Mouse (Mus musculus) hindbrain, postnatal 0 days (tissue): ENCODE measurements around the gene Aldh1b1. TPM values are rescaled to one million over a fixed set of nuclear protein-coding genes. Genes with fewer than 3 reads are reported as not detected.

ENCODE experiments used
- ATAC-seq: fragments of 200-750 bp; cut with Nextera tagmentation; 2 replicates; pipeline ENCODE4 v1.8.0; 2017; ENCODE audit warnings: mild to moderate bottlenecking, moderate TSS enrichment, moderate library complexity
- DNase-seq: peaks from one replicate; pipeline ENCODE4 v3.0.0-alpha.2; 2015; ENCODE audit warnings: low spot score
- H3K27ac ChIP-seq: fragments of 300-500 bp; sonication (generic); 2 replicates; pipeline ENCODE4 v1.5.1; 2014; ENCODE audit warnings: mild to moderate bottlenecking
- H3K27me3 ChIP-seq: fragments of 300-500 bp; sonication (generic); 2 replicates; pipeline ENCODE4 v1.6.1; 2014; ENCODE audit warnings: low read length, mixed read lengths; ENCODE audit not compliant: insufficient read depth
- H3K36me3 ChIP-seq: fragments of 300-500 bp; sonication (generic); 2 replicates; pipeline ENCODE4 v1.6.1; 2014; ENCODE audit warnings: low read length, mixed read lengths; ENCODE audit not compliant: insufficient read depth
- H3K4me1 ChIP-seq: fragments of 300-500 bp; sonication (generic); 2 replicates; pipeline ENCODE4 v1.6.1; 2014; ENCODE audit warnings: antibody characterized with exemption, low read length, mixed read lengths; ENCODE audit not compliant: insufficient read depth
- H3K4me2 ChIP-seq: fragments of 300-500 bp; sonication (generic); 2 replicates; pipeline ENCODE4 v1.6.1; 2014; ENCODE audit warnings: low read depth, mild to moderate bottlenecking, low read length, moderate library complexity, mixed read lengths
- H3K4me3 ChIP-seq: fragments of 300-500 bp; sonication (generic); 2 replicates; pipeline ENCODE4 v1.5.1; 2014; ENCODE audit warnings: low read length
- H3K9ac ChIP-seq: fragments of 300-500 bp; sonication (generic); replicated peaks from 2 replicates; pipeline ENCODE4 v1.6.1; 2014; ENCODE audit warnings: mild to moderate bottlenecking, low read length, moderate library complexity, mixed read lengths
- H3K9me3 ChIP-seq: fragments of 300-500 bp; sonication (generic); 2 replicates; pipeline ENCODE4 v1.6.1; 2016; ENCODE audit warnings: low read length, mixed read lengths
- CTCF ChIP-seq: IDR thresholded peaks from 2 replicates; pipeline ENCODE4 v1.5.1; 2016; ENCODE audit warnings: antibody characterized with exemption, control low read depth, low read depth
- WGBS: fragments of 180-500 bp; shearing (Covaris S2); extraction: QIAGEN DNeasy Blood & Tissue Kit; methylation state at CpG from one replicate; pipeline ENCODE4 v1.1.7; 2014; 5-methylcytosine and 5-hydroxymethylcytosine counted together
- polyA plus RNA-seq: library from polyadenylated mRNA; unstranded; fragments of >200 nt; fragmentation: Nextera tagmentation; extraction: Ambion mirVana; gene quantifications from 2 replicates; pipeline ENCODE4 v1.2.1, GENCODE M21; 2015
- total RNA-seq: library from RNA; depleted of rRNA; stranded (reverse); fragments of >200 nt; gene quantifications from 2 replicates; pipeline ENCODE4 v1.2.3, GENCODE M21; 2014

The Aldh1b1 gene
- total and polyA plus RNA-seq, 2 experiments from 2014 or later: 18.8 to 24.4 TPM

DNA sequence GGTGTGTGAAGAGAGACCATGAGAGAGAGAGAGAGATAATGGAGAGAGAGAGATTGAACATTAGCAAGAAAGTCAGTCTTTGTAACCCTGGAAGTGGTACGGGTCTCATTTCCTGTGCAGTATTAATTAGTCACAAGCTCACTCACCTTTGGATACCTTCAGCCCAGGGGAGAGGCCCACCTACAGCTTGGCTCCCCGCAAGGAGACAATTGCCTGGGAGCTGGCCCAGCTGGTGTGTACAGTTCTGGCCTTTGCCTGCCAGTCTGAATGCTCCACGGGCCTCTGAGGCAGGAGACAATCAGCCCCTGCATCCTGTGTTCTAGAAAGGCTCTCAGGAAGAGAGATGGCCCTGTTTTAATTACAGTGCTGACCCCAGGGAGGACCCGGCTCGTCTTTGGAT, 40.9 kb upstream of the Aldh1b1 start:
- Histone ChIP-seq H3K36me3 (no peaks in the 10 kb centered on the region), H3K27ac (no peak overlapping the region), H3K9ac (no peak overlapping the region), H3K4me3 (no peak overlapping the region), H3K4me2 (no peak overlapping the region), H3K27me3 (no peaks in the 10 kb centered on the region), H3K9me3 (no peaks in the 10 kb centered on the region), H3K4me1 (peaks cover 23% of the 10 kb centered on the region)
- DNase-seq: no peak
- no peak for TF ChIP-seq CTCF
- no peak for ATAC-seq
- 43% methylated on average over 5 of the region's 5 CpGs for WGBS

DNA sequence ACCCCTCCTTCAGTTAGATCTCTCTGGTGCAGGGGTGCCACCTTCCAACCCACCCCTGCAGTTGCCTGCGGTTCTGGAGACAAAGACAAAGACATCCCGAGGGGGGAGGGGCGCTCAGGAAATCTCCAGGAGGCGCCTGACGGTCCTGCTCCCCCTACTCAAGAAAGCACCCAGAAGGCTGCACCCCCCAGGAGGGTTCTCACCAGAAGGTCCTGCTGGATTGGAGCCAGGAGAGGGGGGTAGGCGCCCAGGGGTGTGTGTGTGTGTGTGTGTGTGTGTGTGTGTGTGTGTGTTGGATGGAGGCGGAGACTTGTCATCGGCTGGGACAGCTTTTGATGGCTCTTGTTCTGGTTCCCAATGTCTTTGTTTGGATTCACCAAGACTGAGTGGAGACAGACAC, 39.4 kb upstream of the Aldh1b1 start:
- Histone ChIP-seq H3K27ac (no peak overlapping the region), H3K4me3 (no peak overlapping the region), H3K4me1 (peaks cover 29% of the 10 kb centered on the region), H3K36me3 (no peaks in the 10 kb centered on the region), H3K27me3 (no peaks in the 10 kb centered on the region), H3K4me2 (no peak overlapping the region), H3K9ac (no peak overlapping the region), H3K9me3 (no peaks in the 10 kb centered on the region)
- WGBS: 59% methylated on average over 8 of the region's 8 CpGs
- no peak for ATAC-seq
- no peak for DNase-seq
- TF ChIP-seq CTCF: no peak

DNA sequence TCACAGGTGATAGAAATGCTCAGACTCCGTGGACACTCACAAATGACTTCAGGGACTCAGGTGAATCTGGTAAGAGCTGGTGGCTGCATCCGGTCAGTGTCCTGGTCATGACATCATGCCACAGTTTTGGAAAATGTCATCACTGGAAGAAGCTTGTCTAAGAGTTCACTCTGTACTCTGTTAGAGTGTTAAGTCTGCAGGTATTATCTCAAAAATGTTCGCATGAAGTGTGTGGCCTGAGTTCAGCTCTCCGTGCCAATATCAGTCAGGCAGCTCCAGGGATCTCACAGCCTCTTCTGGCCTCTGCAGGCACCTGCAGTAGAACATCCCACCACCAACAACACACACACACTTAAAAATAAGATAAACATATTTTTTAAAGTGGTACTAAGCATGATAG, 36.2 kb upstream of the Aldh1b1 start:
- Histone ChIP-seq H3K27ac (no peak overlapping the region), H3K27me3 (0 out of 2 replicates have a peak, but pooled peaks cover 3% of the 10 kb centered on the region), H3K36me3 (no peaks in the 10 kb centered on the region), H3K9ac (no peak overlapping the region), H3K4me3 (no peak overlapping the region), H3K4me1 (peaks cover 32% of the 10 kb centered on the region), H3K4me2 (no peak overlapping the region), H3K9me3 (no peaks in the 10 kb centered on the region)
- TF ChIP-seq CTCF: no peak
- DNase-seq (no peak), ATAC-seq (no peak)
- WGBS: 83% methylated on average over 4 of the region's 4 CpGs

DNA sequence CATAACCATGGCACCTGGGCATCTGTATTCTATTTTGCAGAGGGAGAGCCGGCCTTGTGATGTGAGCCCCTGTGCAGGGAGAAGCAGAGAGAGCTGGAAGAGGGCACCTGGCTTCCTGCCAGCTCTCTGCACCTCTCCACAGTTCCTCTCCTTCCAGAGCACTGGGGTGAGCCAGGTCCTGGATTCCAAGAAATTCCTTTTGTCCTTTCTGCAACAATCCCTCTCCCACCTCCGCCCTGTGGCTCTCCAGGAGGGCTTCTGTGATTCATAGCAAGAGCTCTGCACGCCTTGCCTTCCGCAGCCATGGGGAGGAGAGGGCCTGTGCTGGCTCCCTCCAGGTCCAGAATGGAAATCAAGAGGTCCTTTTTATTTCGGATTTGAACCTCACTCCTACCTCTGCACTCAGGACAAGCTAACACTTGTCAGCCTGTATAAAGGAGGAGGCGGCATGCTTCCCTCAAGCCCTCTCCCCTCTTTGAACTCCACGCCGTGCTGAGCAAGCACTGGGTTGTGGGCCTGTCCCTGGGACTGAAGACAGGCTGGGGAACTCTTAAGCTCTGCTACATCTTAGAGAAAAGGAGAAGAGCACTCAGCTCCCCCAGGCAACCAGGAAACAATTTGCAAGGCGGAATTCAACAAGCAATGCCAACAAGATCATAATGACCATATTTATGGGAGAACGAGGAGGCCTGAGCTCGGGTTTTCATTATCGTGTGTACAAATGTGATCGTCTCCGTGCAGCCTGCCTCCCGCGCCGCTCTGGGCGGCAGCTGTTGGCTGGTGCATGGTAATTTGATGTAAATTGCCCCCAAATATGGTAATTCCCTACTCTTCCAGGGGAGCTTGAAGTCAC, 35.3 kb upstream of the Aldh1b1 start:
- ATAC-seq: peak; percentile 22; the same call in 1 of the 2 replicates
- Histone ChIP-seq H3K27me3 (peaks cover 8% of the 10 kb centered on the region; the same call in 1 of the 2 replicates), H3K4me1 (peaks cover 28% of the 10 kb centered on the region), H3K4me2 (peak overlapping the region; percentile 38), H3K4me3 (no peak overlapping the region), H3K36me3 (no peaks in the 10 kb centered on the region), H3K9ac (no peak overlapping the region), H3K9me3 (no peaks in the 10 kb centered on the region), H3K27ac (peak overlapping the region; percentile 48; the same call in 1 of the 2 replicates)
- DNase-seq: peak; percentile 57
- WGBS: 11% methylated on average over 18 of the region's 18 CpGs
- no peak for TF ChIP-seq CTCF

GRCm38 (mm10) chr4:45764141-45764494, 34.7 kb upstream of the Aldh1b1 start:
- Histone ChIP-seq H3K9ac (no peak overlapping the region), H3K36me3 (no peaks in the 10 kb centered on the region), H3K27ac (peak overlapping the region; percentile 48; the same call in 1 of the 2 replicates), H3K9me3 (no peaks in the 10 kb centered on the region), H3K27me3 (peaks cover 8% of the 10 kb centered on the region; the same call in 1 of the 2 replicates), H3K4me1 (peaks cover 28% of the 10 kb centered on the region), H3K4me2 (peak overlapping the region; percentile 38), H3K4me3 (no peak overlapping the region)
- WGBS: 15% methylated on average over 10 of the region's 10 CpGs
- no peak for DNase-seq
- TF ChIP-seq CTCF: no peak
- ATAC-seq: no peak

DNA sequence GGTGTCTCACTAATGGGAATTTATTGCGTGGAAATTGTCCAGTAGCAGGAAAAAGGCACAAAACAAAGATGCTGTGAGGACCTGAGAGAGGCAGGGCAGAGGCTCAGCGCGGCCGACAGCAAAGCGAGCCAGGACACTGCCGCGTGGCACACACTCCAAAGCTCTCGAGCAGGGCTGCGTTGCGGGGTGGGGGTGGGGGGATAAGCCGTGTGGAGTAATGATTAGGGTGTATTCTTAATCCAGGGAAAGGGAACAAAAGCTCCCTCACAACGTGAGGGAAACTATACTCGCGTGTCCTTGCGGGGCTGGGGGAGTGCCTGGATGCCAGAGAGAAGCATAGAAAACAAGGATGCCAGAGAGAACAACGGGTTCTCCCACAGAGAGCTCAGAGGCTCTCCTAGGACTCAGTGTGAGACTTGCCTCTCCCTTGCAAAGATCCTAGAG, 33.7 kb upstream of the Aldh1b1 start:
- peaks cover 28% of the 10 kb centered on the region for H3K4me1 ChIP-seq
- no peak for ATAC-seq
- no peak overlapping the region for H3K27ac ChIP-seq
- TF ChIP-seq CTCF: no peak
- WGBS: 2% methylated on average over 16 of the region's 16 CpGs
- H3K4me2 ChIP-seq: peak overlapping the region; percentile 42
- peak; percentile 39 for DNase-seq
- H3K9ac ChIP-seq: peak overlapping the region; percentile 46; the same call in 1 of the 2 replicates
- H3K27me3 ChIP-seq: peaks cover 8% of the 10 kb centered on the region; the same call in 1 of the 2 replicates
- H3K9me3 ChIP-seq: no peaks in the 10 kb centered on the region
- no peak overlapping the region for H3K4me3 ChIP-seq
- no peaks in the 10 kb centered on the region for H3K36me3 ChIP-seq
